Mouse (Mus musculus) right cerebral cortex, postnatal 36 days (tissue): ENCODE measurements around the gene Art3.

Source experiments
- DNase-seq, 2 experiments: peaks; one replicate each; pipeline ENCODE4 v3.0.0; 2022; ENCODE audit warnings: low spot score in 2 of 2, mixed read lengths in 1 of 2

Art3 gene

DNA sequence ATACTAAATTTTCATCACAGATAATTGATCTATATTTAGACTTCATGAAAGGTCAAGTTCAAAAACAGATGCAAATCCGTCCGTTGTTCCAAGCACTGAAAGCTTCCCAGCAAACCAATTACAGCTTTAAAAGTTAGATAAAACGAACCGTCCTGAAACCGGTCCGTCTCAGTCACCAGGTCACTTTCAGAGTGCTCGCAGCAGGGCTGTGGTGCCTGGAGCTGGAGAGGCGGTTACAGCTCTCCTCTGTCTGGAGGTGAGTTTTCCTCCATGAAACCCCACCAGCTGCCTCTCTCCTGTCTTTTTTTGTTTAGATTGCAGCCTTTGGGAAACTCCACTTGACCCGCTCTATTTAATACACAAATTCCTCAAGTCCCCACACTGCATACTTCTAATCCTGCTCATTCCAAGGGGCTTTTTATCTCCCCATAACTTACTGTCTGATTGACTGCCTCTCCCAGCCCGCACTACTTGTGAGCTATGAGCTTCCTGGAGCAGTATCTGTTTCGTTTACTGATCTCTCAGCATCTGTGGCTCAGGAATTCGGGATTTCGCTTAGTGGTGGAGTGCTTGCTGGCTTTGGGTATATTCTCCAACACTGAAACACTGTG, 45.3 kb downstream of the Art3 start:
- no peak for DNase-seq

DNA sequence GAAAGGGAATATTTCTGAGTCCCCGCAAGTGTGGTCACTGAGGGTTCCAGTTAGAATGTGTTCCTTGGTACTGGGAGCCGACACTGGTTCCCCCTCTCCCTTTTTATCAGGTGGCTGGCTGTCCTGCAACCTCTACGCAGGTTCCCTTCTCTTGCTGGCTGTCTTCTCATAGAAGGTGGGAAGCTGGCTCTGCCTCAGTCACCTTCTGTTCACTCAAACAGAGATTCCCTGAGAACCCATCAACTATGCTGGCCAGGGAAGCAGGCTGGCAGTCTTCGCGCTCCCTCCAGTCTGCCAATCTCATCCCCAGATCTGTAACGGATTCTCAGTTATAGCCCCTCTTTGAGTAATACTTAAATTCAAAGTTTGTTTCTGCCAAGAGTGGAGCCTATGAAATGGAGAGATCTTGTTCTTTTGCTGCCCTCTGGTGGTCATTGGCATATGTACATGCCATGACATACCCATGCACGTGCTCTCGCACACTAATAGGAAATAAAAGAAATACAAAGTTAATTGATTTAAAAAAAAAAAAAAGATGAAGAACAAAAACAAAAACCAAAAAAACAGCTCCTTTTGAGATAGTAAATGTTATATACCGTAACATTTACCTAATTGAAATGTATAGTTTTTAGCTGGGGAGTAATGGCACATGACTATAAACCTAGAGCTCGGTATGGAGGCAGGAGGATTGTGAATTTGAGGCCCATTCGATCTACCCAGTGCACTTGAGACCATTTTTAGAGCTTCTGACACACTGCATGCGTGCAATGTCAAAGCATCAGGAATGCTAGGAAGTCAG, 50.1 kb downstream of the Art3 start:
- peak; percentile 66 to 70 for DNase-seq

DNA sequence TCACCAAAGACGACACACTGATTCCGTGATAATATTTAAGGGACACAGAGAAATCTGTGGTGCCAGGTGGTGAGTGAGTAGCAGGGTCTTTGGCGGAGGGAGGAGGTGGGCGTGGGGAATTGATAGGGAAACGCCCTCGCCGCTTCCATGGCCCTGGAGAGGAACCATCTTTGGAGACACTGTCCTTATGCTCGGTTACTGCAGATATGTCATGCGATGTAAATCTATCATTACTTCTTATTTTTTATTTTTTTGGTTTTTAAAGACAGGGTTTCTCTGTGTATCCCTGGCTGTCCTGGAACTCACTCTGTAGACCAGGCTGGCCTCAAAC, 50.7 kb downstream of the Art3 start:
- no peak for DNase-seq

DNA sequence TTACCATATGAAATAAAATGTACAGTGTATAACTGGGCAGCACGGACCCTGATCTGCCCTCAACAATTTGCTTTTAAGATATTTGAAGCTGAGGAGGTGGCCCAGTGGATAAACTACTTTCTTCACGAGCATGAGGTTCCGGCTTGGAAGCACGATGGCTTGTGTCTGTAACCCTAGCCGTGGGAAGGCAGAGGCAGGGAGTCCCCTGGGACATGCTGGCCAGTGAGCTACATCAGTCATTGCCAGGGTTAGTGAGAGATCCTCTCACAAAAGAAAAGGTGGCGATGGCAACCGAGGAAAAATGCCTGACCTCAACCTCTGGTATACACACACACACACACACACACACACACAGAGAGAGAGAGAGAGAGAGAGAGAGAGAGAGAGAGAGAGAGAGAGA, 52.1 kb downstream of the Art3 start:
- no peak for DNase-seq

DNA sequence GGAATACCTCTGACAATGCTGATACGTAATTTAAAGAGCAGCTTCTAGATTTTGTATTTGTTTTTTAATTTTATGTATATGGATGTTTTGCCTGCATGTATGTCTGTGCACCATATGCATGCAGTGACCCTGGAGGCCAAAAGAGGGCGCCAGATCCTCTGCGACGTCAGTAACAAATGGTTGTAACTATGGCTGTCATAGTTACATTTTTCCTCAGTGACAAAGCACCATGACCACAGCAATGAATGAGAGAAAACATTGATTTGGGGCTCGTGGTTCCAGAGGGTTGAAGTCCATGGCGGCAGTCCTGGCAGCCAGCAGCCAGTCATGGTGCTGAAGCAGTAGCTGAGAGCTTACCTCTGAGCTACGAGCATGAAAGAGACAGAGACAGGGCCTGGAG, 53.2 kb downstream of the Art3 start:
- DNase-seq = no peak

DNA sequence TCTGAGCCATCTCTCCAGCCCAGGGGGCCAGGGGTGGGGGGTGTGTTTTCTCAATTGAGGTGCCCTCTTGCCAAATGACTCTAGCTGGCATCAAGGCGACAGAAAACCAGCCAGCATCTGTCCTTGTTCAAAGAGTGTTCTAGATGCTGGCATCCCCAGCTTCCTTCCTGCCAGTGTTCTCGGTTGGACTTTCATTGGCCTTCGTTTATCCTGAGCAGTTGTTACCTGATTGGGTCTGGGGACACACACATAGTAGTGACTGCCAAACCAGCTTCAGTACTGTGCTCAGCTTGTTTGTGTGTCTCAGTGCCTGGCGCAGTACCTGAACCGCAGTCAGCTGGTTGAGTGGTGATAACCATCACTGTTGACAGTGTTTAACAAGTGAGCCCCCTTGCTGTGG, 54.5 kb downstream of the Art3 start:
- no peak for DNase-seq

DNA sequence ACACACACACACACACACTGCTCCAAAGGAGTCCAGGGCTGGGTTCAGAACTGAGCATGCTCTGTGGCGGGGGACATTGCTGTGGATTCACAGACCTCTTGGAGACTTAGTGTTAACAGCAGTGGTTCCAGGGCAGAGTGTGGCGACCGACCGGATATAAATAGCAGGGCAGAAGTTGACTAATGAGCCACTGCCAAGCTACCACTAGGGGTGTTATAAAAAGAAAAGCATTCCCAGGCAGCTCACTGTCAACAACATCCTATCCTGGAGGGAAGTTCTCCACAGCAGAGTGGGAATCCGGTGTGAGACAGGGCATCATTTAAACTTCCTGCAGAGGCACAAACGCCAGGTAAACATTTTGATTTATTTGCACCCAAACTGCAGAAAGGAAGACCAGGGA, 55.0 kb downstream of the Art3 start:
- no peak for DNase-seq

DNA sequence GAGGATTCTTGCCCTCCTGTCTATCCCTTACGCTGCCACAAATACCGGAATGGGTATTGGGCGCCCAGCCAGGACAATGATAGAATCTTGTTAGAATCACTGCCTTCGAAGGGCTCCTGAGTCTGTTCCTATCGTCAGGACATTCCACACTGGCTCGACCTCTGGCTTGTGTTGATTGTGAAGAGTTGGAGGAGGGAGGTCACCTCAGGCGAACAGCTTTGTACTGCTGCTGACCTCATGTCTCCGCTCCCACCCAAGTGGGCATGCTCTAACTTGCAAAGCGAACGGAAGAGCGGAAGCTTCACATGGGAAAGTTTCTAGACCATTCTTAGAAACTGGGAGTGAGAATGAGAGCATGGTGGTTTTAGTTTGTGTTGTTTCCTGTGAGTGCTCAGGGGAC, 55.8 kb downstream of the Art3 start:
- no peak for DNase-seq

DNA sequence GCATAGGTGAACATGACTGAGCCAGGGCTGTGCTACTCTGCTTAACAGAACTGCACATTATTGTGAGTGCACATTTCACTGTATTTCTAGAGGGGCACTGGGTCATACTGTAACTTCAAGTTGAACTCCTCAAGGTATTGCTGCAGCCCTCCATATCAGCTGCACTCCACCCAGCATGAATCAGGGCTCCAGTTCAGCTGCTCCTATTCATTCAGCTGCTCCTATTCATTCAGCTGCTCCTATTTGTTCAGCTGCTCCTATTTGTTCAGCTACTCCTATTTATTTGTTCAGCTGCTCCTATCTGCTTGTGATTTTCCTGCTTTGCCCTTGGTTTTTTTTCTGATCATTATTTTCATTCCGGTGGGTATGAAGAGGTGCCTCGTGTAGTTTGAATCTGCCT, 58.4 kb downstream of the Art3 start:
- no peak for DNase-seq

DNA sequence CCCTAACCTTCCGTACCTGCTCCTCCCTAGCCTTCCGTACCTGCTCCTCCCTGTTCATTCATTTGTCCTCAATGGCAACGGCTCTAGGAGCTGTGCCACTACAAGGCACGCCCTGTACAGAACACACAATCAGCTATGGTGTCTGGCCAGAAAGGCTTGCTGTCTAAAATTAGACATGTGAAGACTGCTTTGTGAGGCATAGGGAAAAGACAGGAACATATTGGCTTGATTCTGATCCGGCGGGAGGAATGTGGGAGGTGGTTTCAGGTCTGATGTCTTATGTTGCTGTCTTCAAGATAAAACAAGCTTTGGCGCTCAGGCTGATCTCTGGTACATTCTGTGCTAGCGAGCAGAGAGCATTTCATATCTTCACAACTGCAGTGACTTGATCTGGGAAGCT, 59.0 kb downstream of the Art3 start:
- DNase-seq = peak in 1 of 2 experiments; percentile 14

DNA sequence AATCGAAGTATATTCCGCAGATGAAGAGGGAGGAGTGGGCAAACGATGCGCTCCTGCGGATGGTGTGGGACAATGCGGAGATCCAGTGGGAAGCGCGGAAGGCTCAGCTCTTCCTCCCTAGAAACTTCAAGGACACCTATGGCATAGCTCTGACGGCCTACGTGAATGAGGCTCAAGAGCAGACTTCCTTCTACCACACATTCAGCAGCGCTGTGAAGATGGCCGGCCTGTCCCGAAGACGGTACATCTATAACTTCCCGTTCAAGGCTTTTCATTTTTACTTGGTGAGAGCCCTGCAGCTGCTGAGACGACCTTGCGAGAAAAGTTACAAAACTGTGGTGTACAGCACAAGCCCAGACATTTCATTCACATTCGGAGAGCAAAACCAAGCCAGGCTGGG, 60.9 kb downstream of the Art3 start:
- no peak for DNase-seq

DNA sequence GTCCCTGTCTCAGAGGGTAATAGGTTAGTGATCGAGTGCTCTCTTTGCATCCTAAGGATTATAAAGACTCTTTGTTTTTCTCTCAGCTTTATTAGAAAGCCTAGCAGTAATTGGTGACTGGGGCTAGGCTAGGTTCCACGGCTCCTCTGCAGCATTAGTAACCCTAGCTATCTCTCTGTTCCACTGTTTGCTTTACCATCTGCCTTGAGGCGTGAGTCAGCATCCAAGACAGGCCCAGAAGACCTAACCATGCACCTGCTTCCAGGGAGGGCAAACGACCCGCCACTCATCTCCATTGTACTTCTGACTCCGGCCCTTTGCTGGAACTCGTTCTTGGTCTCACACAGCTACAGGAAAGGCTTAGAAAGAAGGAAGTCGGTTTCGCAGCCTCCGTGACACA, 62.2 kb downstream of the Art3 start:
- DNase-seq = no peak

DNA sequence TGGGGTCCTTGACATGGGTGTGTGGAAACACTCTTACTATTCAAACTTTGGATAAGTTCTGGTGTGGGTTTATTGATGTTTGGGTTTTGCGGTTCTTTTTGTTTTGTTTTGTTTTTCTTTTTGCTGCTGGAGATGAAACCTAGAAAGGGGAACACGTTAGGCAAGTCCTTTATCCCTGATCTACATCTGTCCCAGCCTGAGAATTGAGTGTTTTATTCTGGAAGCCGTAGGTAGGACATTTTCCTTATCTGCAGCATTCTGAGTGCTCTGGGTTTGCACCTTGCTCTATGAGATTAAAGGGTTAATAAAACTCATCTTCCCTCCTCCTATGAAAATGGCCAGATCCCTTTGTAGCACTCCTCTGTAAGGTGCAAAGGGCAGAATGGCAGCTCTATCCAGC, 64.1 kb downstream of the Art3 start:
- no peak for DNase-seq

DNA sequence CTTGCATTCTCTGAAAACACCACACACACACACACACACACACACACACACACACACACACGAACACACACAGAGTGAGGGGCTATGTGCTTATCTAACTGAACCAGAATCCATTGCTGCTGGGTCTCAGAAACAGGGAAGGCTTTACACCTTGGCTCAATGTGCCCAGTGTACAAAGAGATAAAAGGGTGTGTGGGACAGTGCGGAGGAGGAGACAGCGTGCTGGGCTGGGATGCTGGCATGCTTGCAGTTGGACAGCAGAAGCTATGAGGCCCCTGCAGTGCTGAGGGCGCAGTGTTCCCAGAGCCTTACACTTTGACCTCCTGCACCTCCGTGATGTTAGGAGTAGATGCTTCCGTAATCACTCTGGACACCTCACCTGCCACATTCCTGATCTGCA, 64.8 kb downstream of the Art3 start:
- DNase-seq = no peak

DNA sequence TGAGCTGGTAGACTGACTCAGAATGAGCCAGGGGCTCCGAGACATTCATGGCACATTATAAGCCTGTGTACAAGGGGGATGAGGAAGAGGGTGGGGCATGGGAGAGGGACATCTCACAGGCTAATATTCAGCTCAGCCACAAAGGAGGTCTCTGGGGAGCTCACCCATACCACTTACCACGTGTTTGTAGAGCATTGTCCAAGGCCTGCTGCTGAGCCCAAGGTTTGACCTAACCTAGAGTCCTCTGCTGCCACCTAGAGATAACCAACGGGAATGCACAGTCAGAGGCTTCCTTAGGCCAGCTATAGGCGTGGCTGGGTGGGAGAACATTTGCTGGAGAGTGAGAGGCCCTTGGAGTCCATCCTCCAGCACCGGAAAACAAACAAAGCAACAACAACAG, 66.5 kb downstream of the Art3 start:
- DNase-seq = peak; percentile 32 to 35

DNA sequence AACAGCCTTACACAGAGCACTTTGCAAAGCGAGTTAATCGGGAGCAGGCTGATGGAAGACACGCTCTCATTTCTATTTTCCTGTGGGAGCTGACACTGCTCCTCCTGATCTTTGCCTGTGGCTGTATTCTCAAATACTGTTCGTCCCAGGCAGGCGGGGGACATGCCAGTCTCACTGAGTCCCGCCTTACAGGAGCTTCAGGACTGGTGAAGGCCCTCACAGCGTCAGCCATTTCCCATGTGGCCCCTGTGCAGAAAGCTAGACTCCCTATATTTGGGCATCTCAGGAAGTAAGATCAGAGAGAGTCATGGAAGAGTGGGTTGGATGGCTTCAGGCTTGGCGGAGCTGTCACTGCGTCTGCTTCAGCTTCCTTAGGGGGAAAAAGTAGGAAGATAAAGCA, 71.2 kb downstream of the Art3 start:
- no peak for DNase-seq

DNA sequence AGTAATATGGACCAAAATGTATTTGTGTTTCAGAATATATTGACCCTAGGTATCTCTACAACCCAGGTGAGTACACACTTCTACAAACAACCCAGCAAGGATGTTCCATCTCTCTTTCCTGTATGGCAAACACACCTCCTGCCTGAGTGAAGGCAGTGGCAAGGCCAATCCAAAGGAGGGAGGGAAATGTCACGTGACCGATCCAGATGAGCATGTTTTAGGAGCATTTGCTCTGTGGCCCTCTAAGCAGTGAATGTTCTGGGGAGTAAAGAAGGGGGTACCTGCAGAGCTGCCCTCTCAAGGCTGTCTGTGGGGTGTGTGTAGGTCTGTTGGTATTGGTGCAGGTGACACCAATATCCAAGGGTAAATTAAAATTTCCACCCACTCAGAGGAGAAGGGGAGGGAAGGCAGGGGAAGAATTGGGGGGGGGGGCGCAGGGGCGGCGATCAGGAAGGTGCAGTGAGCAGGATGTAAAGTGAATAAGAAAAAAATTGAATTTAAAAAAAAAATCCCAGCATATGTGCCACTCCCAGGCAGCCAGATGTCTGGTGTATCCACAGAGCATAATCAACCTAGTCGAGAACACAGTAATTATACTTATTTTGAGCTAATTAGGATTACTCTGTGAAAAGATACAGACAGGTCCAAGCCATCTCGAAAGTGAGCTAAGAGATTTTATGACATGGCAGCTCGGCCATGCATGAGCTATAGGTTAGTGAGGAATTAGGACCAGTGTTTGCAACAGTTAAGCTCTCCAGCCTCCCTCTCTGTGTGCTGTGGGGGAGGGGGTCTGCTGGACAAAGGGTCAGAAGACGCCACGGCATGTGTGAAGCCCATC, 72.2 kb downstream of the Art3 start:
- no peak for DNase-seq

DNA sequence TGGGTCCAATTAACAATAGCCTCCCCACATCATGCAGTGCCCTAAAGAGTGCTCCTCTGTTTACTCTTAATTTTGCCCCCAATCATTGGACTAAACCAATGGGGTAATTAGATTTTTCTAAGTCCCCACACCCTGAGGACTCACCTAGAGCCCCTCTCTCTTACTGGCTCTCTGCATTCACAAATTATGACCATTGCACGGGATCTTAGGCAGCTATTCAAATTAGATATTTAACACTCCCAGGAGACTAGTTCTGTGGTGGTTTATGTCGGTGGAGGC, 72.7 kb downstream of the Art3 start:
- DNase-seq = no peak

DNA sequence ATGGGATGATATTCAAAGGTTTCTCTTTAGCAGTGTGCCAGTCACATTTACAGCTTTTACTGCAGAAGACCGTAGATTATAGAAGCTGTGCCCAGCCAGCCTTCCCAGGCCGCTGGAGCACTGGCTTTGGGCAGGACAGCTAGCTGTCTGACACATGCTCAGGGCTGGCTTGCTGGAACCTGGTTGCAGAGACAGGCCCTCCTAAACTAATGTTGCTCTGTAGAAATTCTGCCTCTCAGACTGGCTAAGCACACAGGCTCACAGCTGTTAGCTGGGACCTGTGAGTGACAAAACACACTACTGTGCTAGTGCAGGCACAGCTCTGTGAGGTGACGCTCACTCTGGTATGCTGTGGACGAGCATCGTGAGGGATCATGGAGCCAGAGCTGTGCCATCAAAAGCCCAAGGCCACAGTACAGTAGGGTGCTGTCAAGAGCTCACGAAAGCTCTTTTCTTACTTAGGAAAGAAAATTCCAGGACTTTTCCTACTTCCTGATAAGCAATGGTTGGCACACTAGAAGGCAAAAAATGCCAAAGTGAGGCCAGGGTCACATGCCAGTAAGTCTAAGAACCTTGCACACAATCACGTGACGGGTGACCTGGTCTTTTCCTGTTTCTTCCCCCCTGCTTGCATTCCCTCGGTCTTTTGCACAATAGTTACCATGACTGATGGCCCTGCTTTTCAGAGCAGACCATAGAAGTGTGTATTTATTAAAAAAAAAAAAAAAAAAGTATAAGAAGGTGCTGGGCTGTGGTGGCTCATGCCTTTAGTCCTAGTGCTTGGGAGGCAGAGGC, 77.9 kb downstream of the Art3 start:
- DNase-seq = no peak

DNA sequence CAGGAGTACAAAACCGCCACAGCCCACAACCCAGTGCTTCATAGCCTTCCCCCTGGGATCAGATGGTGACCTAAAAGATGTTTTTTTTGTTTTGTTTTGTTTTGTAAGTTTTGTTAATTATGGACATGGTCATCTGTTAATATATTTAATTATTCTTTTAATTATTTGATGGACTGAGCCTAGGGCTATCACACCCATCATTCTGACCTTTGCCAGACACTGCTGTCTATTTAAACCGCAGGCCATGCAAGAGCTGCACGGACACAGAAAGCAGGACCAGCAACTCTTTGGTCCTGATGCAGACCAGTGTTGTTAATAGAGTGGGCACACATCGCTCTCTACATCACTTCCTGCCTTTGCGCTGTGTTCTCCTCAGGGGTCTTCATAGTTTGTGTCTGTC, 78.9 kb downstream of the Art3 start:
- DNase-seq = no peak

DNA sequence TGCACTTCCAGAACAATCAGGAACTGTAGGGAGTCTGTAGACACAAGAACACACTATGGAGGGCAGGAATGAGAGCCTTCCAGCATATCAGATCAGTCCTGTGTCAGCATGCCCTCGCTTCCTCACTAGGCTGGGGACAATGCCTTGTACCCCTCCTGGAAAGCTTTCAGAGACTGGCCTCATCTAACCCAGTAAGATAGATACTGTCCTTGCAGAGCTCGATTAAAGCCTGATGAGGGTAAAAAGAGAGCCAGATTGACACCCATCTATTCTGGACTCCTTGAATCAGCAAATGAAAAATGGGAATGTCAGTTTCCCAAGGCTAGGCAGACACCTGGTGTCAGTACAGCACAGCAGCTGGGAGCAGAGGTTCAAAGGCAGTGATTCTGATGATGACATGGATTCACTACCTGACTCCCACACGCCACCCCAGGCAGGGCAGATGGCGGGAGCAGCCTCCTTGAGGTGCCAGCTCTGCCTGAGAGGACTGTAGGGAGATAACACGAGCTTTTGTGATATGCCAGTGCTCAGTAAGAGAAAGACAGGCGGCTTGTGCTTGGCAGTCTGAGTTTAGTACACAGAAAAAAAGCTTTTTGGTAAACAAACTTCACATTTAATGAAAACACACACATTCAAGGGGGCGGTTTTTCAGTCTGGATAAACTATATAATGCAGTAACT, 80.0 kb downstream of the Art3 start:
- no peak for DNase-seq
